Mouse (Mus musculus): ENCODE data around the gene Nmt1. TPM values are rescaled to one million over a fixed set of nuclear protein-coding genes. Genes with fewer than 3 reads are reported as not detected.

Gene Nmt1
- polyA plus RNA-seq, 1 experiment from 2014 or later = 32.1 TPM

- Histone ChIP-seq H3K27me3 (ENCODE audit: control insufficient read depth, insufficient read depth, low read depth, low read length) (no peaks in the 10 kb centered on the region), H3K4me1 (ENCODE audit: control insufficient read depth, low read depth, low read length) (peaks cover 7% of the 10 kb centered on the region), H3K4me2 (ENCODE audit: low read depth, low read length) (no peak overlapping the region), H3K9me3 (replicated peaks; ENCODE audit: control insufficient read depth, low read length) (no peaks in the 10 kb centered on the region), H3K27ac (ENCODE audit: low read length) (0 out of 2 replicates have a peak overlapping the region, but pooled peaks have one; percentile 4), H3K9ac (ENCODE audit: low read depth, low read length) (no peak overlapping the region), H3K36me3 (ENCODE audit: control insufficient read depth, insufficient read depth) (no peaks in the 10 kb centered on the region), H3K4me3 (ENCODE audit: low read depth, low read length) (no peak overlapping the region)
- peak; percentile 48; the same call in 1 of the 2 replicates for ATAC-seq (ENCODE audit: low read depth)
- 70% methylated on average over 13 of the region's 13 CpGs for WGBS (ENCODE audit: insufficient replicate concordance)
Observed at GRCm38 (mm10) chr11:103010454-103011205, 17.4 kb upstream of the Nmt1 start.

- 71% methylated on average over 2 of the region's 2 CpGs for WGBS (ENCODE audit: insufficient replicate concordance)
- Histone ChIP-seq H3K4me3 (ENCODE audit: low read depth, low read length) (no peak overlapping the region), H3K4me1 (ENCODE audit: control insufficient read depth, low read depth, low read length) (peaks cover 10% of the 10 kb centered on the region), H3K4me2 (ENCODE audit: low read depth, low read length) (no peak overlapping the region), H3K36me3 (ENCODE audit: control insufficient read depth, insufficient read depth) (no peaks in the 10 kb centered on the region), H3K27me3 (ENCODE audit: control insufficient read depth, insufficient read depth, low read depth, low read length) (no peaks in the 10 kb centered on the region), H3K27ac (ENCODE audit: low read length) (no peak overlapping the region), H3K9me3 (replicated peaks; ENCODE audit: control insufficient read depth, low read length) (no peaks in the 10 kb centered on the region), H3K9ac (ENCODE audit: low read depth, low read length) (no peak overlapping the region)
- ATAC-seq (ENCODE audit: low read depth) = no peak
Observed at GRCm38 (mm10) chr11:103011206-103011497, 16.8 kb upstream of the Nmt1 start.

GRCm38 (mm10) chr11:103015881-103016825 is 11.8 kb upstream of the Nmt1 start:
- no peak for ATAC-seq (ENCODE audit: low read depth)
- H3K36me3 ChIP-seq (ENCODE audit: control insufficient read depth, insufficient read depth) = no peaks in the 10 kb centered on the region
- H3K4me1 ChIP-seq (ENCODE audit: control insufficient read depth, low read depth, low read length) = peaks cover 16% of the 10 kb centered on the region
- 37% methylated on average over 27 of the region's 27 CpGs for WGBS (ENCODE audit: insufficient replicate concordance)
- peak overlapping the region; percentile 84 for H3K27ac ChIP-seq (ENCODE audit: low read length)
- H3K9ac ChIP-seq (ENCODE audit: low read depth, low read length) = peak overlapping the region; percentile 82
- H3K27me3 ChIP-seq (ENCODE audit: control insufficient read depth, insufficient read depth, low read depth, low read length) = no peaks in the 10 kb centered on the region
- peak overlapping the region; percentile 87 for H3K4me3 ChIP-seq (ENCODE audit: low read depth, low read length)
- peak overlapping the region; percentile 90 for H3K4me2 ChIP-seq (ENCODE audit: low read depth, low read length)
- H3K9me3 ChIP-seq (replicated peaks; ENCODE audit: control insufficient read depth, low read length) = no peaks in the 10 kb centered on the region

GRCm38 (mm10) chr11:103016930-103017329 is 11.1 kb upstream of the Nmt1 start:
- 0% methylated on average over 35 of the region's 41 CpGs for WGBS (ENCODE audit: insufficient replicate concordance)
- Histone ChIP-seq H3K4me2 (ENCODE audit: low read depth, low read length) (peak overlapping the region; percentile 90), H3K27me3 (ENCODE audit: control insufficient read depth, insufficient read depth, low read depth, low read length) (no peaks in the 10 kb centered on the region), H3K4me1 (ENCODE audit: control insufficient read depth, low read depth, low read length) (peaks cover 16% of the 10 kb centered on the region), H3K9ac (ENCODE audit: low read depth, low read length) (peak overlapping the region; percentile 82), H3K36me3 (ENCODE audit: control insufficient read depth, insufficient read depth) (no peaks in the 10 kb centered on the region), H3K9me3 (replicated peaks; ENCODE audit: control insufficient read depth, low read length) (no peaks in the 10 kb centered on the region), H3K4me3 (ENCODE audit: low read depth, low read length) (peak overlapping the region; percentile 87), H3K27ac (ENCODE audit: low read length) (peak overlapping the region; percentile 84)
- ATAC-seq (ENCODE audit: low read depth) = peak; percentile 99

- no peak for ATAC-seq (ENCODE audit: low read depth)
- WGBS (ENCODE audit: insufficient replicate concordance) = 65% methylated on average over 9 of the region's 9 CpGs
- no peaks in the 10 kb centered on the region for H3K36me3 ChIP-seq (ENCODE audit: control insufficient read depth, insufficient read depth)
- H3K9ac ChIP-seq (ENCODE audit: low read depth, low read length) = no peak overlapping the region
- no peaks in the 10 kb centered on the region for H3K27me3 ChIP-seq (ENCODE audit: control insufficient read depth, insufficient read depth, low read depth, low read length)
- H3K4me1 ChIP-seq (ENCODE audit: control insufficient read depth, low read depth, low read length) = peaks cover 16% of the 10 kb centered on the region
- no peak overlapping the region for H3K27ac ChIP-seq (ENCODE audit: low read length)
- H3K4me2 ChIP-seq (ENCODE audit: low read depth, low read length) = no peak overlapping the region
- no peak overlapping the region for H3K4me3 ChIP-seq (ENCODE audit: low read depth, low read length)
- no peaks in the 10 kb centered on the region for H3K9me3 ChIP-seq (replicated peaks; ENCODE audit: control insufficient read depth, low read length)
Observed at GRCm38 (mm10) chr11:103017661-103018060, 10.3 kb upstream of the Nmt1 start.

- no peak for ATAC-seq (ENCODE audit: low read depth)
- no peak overlapping the region for H3K9ac ChIP-seq (ENCODE audit: low read depth, low read length)
- H3K36me3 ChIP-seq (ENCODE audit: control insufficient read depth, insufficient read depth) = no peaks in the 10 kb centered on the region
- no peak overlapping the region for H3K4me2 ChIP-seq (ENCODE audit: low read depth, low read length)
- H3K27ac ChIP-seq (ENCODE audit: low read length) = no peak overlapping the region
- no peak overlapping the region for H3K4me3 ChIP-seq (ENCODE audit: low read depth, low read length)
- H3K9me3 ChIP-seq (replicated peaks; ENCODE audit: control insufficient read depth, low read length) = no peaks in the 10 kb centered on the region
- H3K4me1 ChIP-seq (ENCODE audit: control insufficient read depth, low read depth, low read length) = peaks cover 16% of the 10 kb centered on the region
- 60% methylated on average over 6 of the region's 6 CpGs for WGBS (ENCODE audit: insufficient replicate concordance)
- H3K27me3 ChIP-seq (ENCODE audit: control insufficient read depth, insufficient read depth, low read depth, low read length) = no peaks in the 10 kb centered on the region
Observed at GRCm38 (mm10) chr11:103018860-103019259, 9.1 kb upstream of the Nmt1 start.

GRCm38 (mm10) chr11:103019325-103019724 is 8.7 kb upstream of the Nmt1 start:
- no peaks in the 10 kb centered on the region for H3K9me3 ChIP-seq (replicated peaks; ENCODE audit: control insufficient read depth, low read length)
- no peak overlapping the region for H3K4me2 ChIP-seq (ENCODE audit: low read depth, low read length)
- no peaks in the 10 kb centered on the region for H3K36me3 ChIP-seq (ENCODE audit: control insufficient read depth, insufficient read depth)
- peaks cover 16% of the 10 kb centered on the region for H3K4me1 ChIP-seq (ENCODE audit: control insufficient read depth, low read depth, low read length)
- no peak overlapping the region for H3K4me3 ChIP-seq (ENCODE audit: low read depth, low read length)
- H3K9ac ChIP-seq (ENCODE audit: low read depth, low read length) = no peak overlapping the region
- WGBS (ENCODE audit: insufficient replicate concordance) = 75% methylated on average over 7 of the region's 7 CpGs
- H3K27me3 ChIP-seq (ENCODE audit: control insufficient read depth, insufficient read depth, low read depth, low read length) = no peaks in the 10 kb centered on the region
- no peak overlapping the region for H3K27ac ChIP-seq (ENCODE audit: low read length)
- ATAC-seq (ENCODE audit: low read depth) = no peak

- no peak overlapping the region for H3K4me3 ChIP-seq (ENCODE audit: low read depth, low read length)
- 74% methylated on average over 3 of the region's 3 CpGs for WGBS (ENCODE audit: insufficient replicate concordance)
- H3K36me3 ChIP-seq (ENCODE audit: control insufficient read depth, insufficient read depth) = peaks cover 4% of the 10 kb centered on the region
- no peak for ATAC-seq (ENCODE audit: low read depth)
- no peak overlapping the region for H3K9ac ChIP-seq (ENCODE audit: low read depth, low read length)
- no peaks in the 10 kb centered on the region for H3K27me3 ChIP-seq (ENCODE audit: control insufficient read depth, insufficient read depth, low read depth, low read length)
- H3K4me2 ChIP-seq (ENCODE audit: low read depth, low read length) = no peak overlapping the region
- no peaks in the 10 kb centered on the region for H3K9me3 ChIP-seq (replicated peaks; ENCODE audit: control insufficient read depth, low read length)
- H3K4me1 ChIP-seq (ENCODE audit: control insufficient read depth, low read depth, low read length) = peaks cover 12% of the 10 kb centered on the region
- no peak overlapping the region for H3K27ac ChIP-seq (ENCODE audit: low read length)
Observed at GRCm38 (mm10) chr11:103020713-103021335, 7.2 kb upstream of the Nmt1 start.
